Mouse (Mus musculus) ES-E14 (cell line): ENCODE data around the gene Zbtb46. TPM values are rescaled to one million over a fixed set of nuclear protein-coding genes. Genes with fewer than 3 reads are reported as not detected.

Experiments used
- DNase-seq: peaks from one replicate; pipeline ENCODE4 v3.0.0-alpha.2; 2013; ENCODE audit warnings: low read depth, low spot score
- H3K27ac ChIP-seq: 2 replicates; pipeline ENCODE4 v1.5.1; 2012; ENCODE audit warnings: low read depth, mild to moderate bottlenecking, low read length, moderate library complexity, mixed read lengths; ENCODE audit not compliant: poor library complexity, insufficient read depth, severe bottlenecking
- H3K36me3 ChIP-seq: 2 replicates; pipeline ENCODE4 v1.6.1; 2012; ENCODE audit warnings: mild to moderate bottlenecking, low read length, moderate library complexity, mixed read lengths; ENCODE audit not compliant: control insufficient read depth, poor library complexity, insufficient read depth, severe bottlenecking
- H3K4me1 ChIP-seq, 2 experiments: fragments of 150-350 bp in 1 of 2; sonication (generic) in 1 of 2; 2 replicates each; pipeline ENCODE4 v1.6.1; 2012; ENCODE audit warnings: low read length in 2 of 2, mild to moderate bottlenecking in 1 of 2, mixed read lengths in 1 of 2; ENCODE audit not compliant: control insufficient read depth in 2 of 2, insufficient read depth in 2 of 2, poor library complexity in 1 of 2
- H3K4me3 ChIP-seq, 2 experiments: fragments of 150-350 bp in 1 of 2; sonication (generic) in 1 of 2; 2 replicates each; pipeline ENCODE4 v1.5.1; 2012; ENCODE audit warnings: low read length in 2 of 2, low read depth in 1 of 2, mild to moderate bottlenecking in 1 of 2, mixed read lengths in 1 of 2; ENCODE audit not compliant: insufficient read depth in 1 of 2, poor library complexity in 1 of 2, severe bottlenecking in 1 of 2
- H3K9ac ChIP-seq: 2 replicates; pipeline ENCODE4 v1.6.1; 2012; ENCODE audit warnings: low read depth, mild to moderate bottlenecking, low read length, mixed read lengths; ENCODE audit not compliant: poor library complexity, insufficient read depth, severe bottlenecking
- H3K9me3 ChIP-seq: fragments of 150-350 bp; sonication (generic); 2 replicates; pipeline ENCODE4 v1.6.1; 2012; ENCODE audit warnings: low read depth, mild to moderate bottlenecking, low read length; ENCODE audit not compliant: control insufficient read depth, insufficient read depth
- CHD2 ChIP-seq: IDR thresholded peaks from 2 replicates; pipeline ENCODE4 v1.6.1; 2014; ENCODE audit warnings: mild to moderate bottlenecking, low read depth, low read length, inconsistent platforms
- HCFC1 ChIP-seq: IDR thresholded peaks from 2 replicates; pipeline ENCODE4 v1.6.1; 2012; ENCODE audit warnings: low read length, inconsistent platforms, borderline replicate concordance; ENCODE audit not compliant: insufficient read depth
- MAFK ChIP-seq: IDR thresholded peaks from 2 replicates; pipeline ENCODE4 v1.6.1; 2014; ENCODE audit warnings: mild to moderate bottlenecking, low read depth, low read length, inconsistent platforms; ENCODE audit not compliant: insufficient read depth
- ZC3H11A ChIP-seq: IDR thresholded peaks from 2 replicates; pipeline ENCODE4 v1.6.1; 2012; ENCODE audit warnings: low read depth, mild to moderate bottlenecking, inconsistent platforms, low read length, borderline replicate concordance
- ZNF384 ChIP-seq: IDR thresholded peaks from 2 replicates; pipeline ENCODE4 v1.6.1; 2012; ENCODE audit warnings: low read depth, low read length, inconsistent platforms
- in situ Hi-C, 2 experiments: fragments of 600-800 bp; cut with MboI; formaldehyde crosslinking; loops; one replicate each; pipeline ENCODE4 v1.15.1; 2025; ENCODE audit warnings: low sequenced_read_pairs in 2 of 2, inconsistent platforms in 1 of 2; ENCODE audit not compliant: unreplicated experiment in 2 of 2
- total RNA-seq: library from RNA; depleted of rRNA; stranded (reverse); fragments of 300-350 nt; gene quantifications from 2 replicates; pipeline ENCODE4 v1.2.3, GENCODE M21; 2012

The Zbtb46 gene
- total RNA-seq, 1 experiment, result 4.4 TPM

DNA sequence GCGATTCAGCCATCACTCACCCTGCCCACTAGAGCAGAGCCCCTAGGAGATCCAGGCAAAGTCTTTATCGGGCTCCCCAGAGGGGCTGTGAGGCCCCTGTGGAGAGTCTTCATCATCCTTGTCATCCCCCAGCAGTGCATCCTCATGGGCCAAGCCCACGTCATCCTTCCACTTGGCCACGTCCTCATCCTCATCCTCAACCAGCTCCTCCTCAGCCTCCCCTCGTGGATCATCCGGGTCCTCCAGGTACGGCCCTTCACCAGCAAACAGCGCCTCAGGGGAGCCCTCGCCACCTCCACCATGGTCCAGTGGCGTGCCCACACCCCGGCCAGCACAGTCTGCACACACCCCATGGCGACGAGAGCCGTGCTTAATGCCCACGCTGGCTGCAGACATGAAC, 68.2 kb downstream of the Zbtb46 start:
- no peak for TF ChIP-seq MAFK
- TF ChIP-seq ZNF384, result no peak
- TF ChIP-seq CHD2, result no peak
- TF ChIP-seq HCFC1, result no peak
- TF ChIP-seq ZC3H11A, result no peak
- in situ Hi-C loops, result no loop called here
- Histone ChIP-seq H3K4me3 (no peak overlapping the region), H3K4me1 (no peaks in the 10 kb centered on the region), H3K9me3 (no peaks in the 10 kb centered on the region), H3K9ac (no peak overlapping the region), H3K36me3 (no peaks in the 10 kb centered on the region; the same call in 1 of the 2 replicates), H3K27ac (no peak overlapping the region)
- DNase-seq, result no peak

DNA sequence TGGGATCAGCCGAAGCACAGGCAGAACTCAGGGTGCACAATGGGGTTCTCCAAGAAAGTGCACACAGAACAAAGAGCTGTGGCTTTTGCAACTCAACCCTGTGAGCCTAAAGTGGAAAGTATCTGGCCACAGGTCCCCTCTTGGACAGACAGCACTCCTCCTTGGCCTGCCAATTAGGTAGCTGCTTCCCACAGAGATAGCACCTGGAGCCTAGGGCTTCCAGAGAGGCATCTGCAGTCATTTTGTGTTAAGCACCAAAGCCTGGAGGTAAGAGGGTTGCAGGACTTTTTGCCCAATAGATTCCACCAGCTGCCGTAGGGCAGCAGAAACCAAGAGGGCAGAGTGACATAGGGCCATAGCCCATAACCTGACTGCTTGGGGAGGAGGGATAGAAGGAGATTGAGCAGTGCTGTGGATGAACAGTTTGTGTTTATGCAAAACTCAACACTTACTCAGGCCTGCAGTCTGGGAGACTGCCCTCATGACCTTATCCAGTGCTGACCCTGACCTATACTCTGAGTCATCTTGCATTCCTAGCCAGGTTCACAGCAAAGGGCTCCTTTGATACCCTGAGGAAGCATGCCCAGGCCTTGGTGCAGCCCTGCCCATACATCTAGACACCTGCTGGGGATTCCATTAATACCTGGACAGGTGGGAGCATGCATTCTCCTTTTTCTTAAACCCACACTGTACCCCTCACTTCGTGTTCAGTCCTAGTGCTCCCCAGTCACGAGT, 68.9 kb downstream of the Zbtb46 start:
- no peak overlapping the region for H3K27ac ChIP-seq
- no peaks in the 10 kb centered on the region for H3K9me3 ChIP-seq
- in situ Hi-C loops, result no loop called here
- DNase-seq, result no peak
- H3K36me3 ChIP-seq, result no peaks in the 10 kb centered on the region; the same call in 1 of the 2 replicates
- H3K4me1 ChIP-seq, result no peaks in the 10 kb centered on the region
- TF ChIP-seq CHD2, result no peak
- TF ChIP-seq MAFK, result no peak
- no peak for TF ChIP-seq ZNF384
- no peak for TF ChIP-seq ZC3H11A
- no peak for TF ChIP-seq HCFC1
- no peak overlapping the region for H3K4me3 ChIP-seq
- no peak overlapping the region for H3K9ac ChIP-seq

DNA sequence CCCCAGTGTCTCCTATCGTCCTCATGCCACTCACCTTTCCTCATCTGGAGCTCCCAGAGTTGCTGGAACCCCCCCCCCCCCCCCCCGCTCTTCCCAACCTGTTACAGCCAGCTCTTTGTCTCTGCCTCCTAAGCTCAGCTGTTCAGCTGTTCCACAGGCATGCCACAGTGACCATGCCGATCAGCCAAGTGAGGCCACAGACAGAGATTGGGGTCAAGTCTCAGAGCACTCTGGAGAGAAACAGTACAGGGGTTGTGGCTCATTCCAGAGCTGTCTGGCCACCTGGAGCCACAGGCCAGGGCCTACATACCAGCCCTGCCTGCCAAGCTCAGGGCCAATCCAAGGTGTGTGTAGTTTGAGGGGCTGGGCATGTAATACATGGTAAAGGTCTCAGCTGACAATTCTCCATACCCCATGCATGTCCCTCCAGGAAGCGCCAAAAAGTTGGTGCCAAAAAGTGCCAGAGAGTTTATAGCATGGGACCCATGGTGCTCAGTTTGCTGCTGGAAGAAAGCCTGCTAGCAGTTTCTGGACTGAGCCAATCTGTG, 72.5 kb downstream of the Zbtb46 start:
- Histone ChIP-seq H3K9ac (no peak overlapping the region), H3K4me3 (no peak overlapping the region), H3K27ac (no peak overlapping the region), H3K36me3 (peaks cover 20% of the 10 kb centered on the region), H3K4me1 (peaks cover 0 to 9% of the 10 kb centered on the region in 2 experiments; a peak in 2 of 4 replicates), H3K9me3 (no peaks in the 10 kb centered on the region)
- TF ChIP-seq ZC3H11A (no peak), MAFK (no peak), CHD2 (no peak), ZNF384 (no peak), HCFC1 (no peak)
- DNase-seq, result no peak
- in situ Hi-C loops, result no loop called here

GRCm38 (mm10) chr2:181385885-181386284, 73.3 kb downstream of the Zbtb46 start:
- Histone ChIP-seq H3K9ac (no peak overlapping the region), H3K9me3 (no peaks in the 10 kb centered on the region), H3K27ac (no peak overlapping the region), H3K36me3 (peaks cover 20% of the 10 kb centered on the region), H3K4me3 (no peak overlapping the region), H3K4me1 (peaks cover 0 to 9% of the 10 kb centered on the region in 2 experiments; a peak in 2 of 4 replicates)
- in situ Hi-C loops, result no loop called here
- DNase-seq, result no peak
- TF ChIP-seq ZNF384, result no peak
- TF ChIP-seq ZC3H11A, result no peak
- TF ChIP-seq HCFC1, result no peak
